Mouse (Mus musculus) cerebellum, adult 9-11 months (tissue): Measurements from ENCODE around the gene Thap2.
A peak's percentile ranks its signal among the peaks of the same experiment; 100 is the strongest.

ENCODE experiments used
- DNase-seq: peaks from one replicate; pipeline ENCODE4 v3.0.0; 2022

Gene Thap2

DNA sequence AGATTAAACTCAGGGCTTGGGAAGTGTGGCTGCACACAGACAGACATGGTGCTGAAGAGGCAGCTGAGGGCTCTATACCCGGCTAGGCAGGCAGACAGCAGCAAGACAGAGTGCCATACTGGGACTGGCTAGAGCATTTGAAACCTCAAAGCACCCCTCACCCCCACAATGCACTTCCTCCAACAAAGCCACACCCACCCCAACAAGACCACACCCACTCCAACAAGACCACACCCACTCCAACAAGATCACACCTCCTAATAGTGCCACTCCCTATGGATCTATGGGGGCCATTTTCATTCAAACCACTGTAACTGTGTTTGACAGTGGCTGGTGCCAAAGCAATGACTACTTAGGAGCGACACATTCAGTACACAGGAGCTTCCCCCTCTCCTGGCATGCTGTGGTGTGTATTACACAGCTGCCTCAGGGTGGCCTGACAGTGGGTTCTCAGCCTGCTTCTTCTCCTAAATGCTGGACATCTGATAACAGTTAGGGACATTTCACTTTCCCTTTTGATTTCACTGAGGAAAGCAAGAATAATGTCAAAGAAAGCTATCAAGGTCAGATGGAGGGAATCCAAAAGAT, 33.3 kb downstream of the Thap2 start:
- no peak for DNase-seq

DNA sequence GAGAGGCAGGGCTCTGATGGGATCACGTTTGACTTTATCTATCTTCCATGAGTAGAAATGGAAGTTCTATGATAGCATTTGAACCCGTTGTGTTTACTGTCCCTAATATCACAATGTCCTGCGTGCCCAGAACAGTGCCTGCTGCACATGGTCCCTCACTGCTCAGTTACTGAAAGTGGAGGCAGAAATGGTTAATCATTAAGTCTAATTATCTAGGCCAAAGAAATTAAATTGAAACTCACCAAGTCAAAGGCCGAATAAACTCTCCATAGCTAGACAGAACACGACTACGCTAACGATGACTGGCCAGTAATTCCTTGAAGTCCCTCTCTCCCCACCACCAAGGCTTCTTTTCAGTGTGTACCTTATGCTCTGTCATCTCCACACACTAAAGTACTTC, 34.7 kb downstream of the Thap2 start:
- no peak for DNase-seq

DNA sequence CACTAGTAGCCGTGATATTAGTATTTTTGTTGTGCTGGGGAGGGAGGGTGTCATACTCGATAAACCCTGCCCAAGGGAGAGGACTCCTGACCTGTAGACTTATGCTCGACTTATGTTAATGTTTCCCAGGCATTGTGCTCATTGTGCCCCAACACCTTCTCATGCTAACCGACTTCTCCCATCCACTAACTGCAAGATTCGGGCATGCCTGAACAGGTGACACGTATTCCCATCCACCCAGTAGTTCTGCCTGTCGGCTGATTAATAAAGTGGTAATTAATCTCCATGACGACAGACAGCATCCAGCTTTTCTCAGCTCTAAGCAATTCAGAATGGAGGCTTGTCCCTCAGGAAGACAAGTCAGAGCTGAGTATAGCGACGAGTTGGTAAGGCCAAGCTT, 35.2 kb downstream of the Thap2 start:
- no peak for DNase-seq

DNA sequence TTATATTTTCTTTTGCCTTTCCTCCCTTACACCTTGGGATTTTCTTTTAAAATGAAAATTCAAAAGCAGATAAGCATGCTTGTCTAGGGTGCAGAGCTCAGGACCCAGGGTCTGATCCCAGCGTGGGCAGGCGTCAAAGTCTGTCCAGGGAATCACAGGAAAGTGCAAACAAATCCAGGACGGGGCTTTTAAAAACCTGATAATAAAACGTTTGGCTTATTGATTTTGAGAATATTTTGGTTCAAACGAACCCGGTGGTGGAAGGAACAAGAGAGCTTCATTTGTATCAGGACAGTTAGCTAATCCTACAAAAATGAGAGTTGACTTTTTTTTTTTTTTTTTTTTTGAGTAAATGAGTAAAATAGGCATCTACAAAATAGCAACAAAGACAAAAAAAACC, 36.1 kb downstream of the Thap2 start:
- DNase-seq, result no peak

DNA sequence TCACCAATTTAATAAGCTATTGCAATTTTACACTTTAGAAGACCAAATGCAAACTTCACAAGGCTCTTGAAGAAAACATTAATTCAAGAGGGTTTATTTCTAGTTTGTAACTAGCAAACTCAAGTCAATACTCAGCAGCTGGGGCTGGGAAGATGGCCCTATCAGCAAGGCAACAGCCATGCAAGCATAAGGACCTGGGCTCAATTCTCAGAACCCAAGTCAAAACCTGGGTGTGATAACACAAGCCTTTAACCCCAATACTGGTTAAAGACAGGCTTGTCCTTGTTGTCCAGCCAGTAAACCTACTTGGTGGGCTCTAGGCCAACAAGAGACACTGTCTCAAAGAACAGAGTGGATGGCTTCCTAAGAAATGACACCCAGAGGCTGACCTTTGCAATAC, 37.8 kb downstream of the Thap2 start:
- no peak for DNase-seq

DNA sequence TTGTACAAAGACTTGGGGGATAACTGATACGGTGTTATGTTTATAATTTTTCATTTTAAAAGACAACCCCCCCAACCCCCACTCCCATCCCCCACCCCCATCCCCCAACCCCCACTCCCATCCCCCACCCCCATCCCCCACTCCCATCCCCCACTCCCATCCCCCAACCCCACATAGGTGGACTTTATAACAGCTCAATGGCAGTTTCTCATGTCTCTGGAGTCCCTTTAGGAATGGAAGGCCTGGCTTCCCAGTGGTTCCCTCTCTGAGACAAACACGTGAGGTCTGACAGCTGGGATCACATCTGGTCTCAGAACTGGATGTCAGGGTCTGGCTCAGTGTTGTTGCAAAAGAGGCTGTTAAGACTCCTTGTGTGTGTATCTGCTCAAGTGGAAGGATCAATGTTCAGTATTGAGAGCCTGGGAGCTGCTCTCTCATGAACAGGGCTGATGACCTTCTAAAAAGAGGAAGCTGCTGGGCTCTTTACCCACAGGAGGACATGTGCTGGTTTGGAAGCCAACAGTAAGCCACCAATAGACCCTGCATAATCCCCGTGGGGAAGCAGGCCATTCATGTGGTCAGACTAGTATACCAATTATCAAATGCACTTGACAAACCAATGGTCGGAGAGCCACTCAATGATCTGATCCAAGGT, 41.3 kb downstream of the Thap2 start:
- DNase-seq, result no peak

DNA sequence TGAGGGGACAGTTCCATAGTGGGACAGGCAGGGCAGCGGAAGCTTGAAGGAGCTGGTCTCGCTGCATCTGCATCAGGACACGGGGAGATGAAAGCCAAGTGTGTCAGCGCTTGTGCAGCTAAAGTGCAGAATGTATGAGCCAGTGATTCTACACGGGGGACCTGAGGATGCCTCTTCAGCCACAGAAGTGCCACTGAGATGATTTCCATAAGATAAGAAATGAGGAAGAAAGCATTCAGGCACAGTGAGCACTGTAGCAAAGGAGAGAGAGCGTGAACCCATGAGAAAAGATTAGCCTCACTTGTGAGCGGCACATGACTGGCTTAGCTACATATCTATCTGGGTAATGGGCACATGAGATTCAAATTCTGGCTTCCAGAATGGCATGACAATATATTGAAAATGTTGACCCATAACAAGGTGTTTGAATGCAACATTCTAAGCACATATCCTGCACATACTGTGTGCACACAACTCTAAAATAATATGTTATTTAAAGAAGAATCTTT, 44.4 kb downstream of the Thap2 start:
- DNase-seq, result no peak

DNA sequence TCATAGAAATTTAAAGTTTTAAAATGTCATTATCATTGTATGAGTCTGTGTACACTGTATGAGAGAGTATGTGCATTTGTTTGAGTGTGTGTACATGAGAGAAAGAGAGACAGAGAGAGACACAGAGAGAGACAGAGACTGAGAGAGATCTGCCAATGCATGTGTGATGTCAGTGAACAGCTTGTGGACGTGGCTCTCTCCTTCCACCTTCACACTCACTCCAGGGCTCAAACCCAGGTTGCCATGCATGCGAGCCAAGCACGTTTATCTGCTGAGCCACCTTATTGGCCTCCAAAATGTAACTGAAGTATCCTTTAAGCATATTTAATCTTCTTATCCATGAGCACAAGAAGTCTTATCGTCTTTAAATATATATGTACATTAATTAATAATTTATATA, 47.3 kb downstream of the Thap2 start:
- no peak for DNase-seq

DNA sequence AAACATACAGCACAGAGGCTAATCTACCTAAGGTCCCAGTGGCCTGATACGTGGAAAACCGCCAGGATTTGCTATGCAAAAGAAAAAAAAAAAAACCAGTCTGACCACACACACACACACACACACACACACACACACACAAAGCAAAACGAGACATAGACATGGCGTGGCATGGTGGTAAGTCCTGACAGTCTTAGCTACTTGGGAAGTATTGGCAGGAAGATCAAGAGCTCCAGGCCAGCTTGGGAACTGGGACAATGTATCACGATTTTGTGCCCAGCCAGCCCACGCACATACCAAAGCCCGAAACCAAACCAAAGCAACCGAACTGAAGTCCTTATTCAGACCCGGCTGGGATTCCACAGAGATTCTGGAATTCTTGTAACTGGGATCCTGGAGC, 50.7 kb downstream of the Thap2 start:
- no peak for DNase-seq

DNA sequence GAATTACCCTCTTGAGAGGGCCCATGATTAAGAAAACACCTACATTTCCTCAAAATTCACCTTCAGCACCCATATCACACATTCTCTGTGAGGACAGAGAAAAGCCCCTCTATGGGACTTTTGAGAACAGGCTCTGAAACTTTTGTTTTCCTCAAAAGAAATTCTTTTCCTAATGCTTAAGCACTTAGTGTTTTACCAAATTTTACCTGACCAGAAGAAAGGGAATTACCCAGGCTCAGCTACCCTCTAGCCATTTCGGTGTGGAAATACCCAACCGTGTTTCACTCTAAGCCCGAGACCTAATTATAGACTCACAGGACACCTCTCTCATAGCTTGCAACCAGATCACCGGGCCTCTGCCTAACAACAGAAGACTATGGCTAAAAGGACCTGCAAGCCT, 51.2 kb downstream of the Thap2 start:
- DNase-seq, result no peak

DNA sequence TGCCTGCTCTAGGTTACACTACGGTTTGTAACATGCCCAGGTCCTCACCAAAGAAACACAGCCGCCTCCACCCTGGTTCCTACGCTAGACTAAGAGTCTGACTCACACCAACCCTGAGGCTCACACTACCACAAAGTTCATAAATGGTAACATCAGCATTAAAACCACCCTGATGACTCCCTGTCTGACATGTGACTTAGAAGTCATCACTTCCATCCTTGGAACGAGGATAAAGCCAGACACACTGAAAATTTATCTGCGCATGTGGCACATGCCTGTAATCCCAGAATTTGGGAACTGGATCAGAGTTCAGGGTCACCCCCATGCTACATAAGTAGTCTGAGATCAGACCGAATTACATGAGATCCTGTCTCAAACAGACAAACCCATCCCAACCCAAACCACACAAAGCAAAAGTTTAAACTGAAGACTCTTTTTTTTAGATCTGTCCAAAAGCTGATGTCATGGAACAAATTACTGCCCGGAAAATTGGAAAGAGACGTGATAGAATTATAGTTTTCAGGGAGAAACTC, 51.8 kb downstream of the Thap2 start:
- no peak for DNase-seq

DNA sequence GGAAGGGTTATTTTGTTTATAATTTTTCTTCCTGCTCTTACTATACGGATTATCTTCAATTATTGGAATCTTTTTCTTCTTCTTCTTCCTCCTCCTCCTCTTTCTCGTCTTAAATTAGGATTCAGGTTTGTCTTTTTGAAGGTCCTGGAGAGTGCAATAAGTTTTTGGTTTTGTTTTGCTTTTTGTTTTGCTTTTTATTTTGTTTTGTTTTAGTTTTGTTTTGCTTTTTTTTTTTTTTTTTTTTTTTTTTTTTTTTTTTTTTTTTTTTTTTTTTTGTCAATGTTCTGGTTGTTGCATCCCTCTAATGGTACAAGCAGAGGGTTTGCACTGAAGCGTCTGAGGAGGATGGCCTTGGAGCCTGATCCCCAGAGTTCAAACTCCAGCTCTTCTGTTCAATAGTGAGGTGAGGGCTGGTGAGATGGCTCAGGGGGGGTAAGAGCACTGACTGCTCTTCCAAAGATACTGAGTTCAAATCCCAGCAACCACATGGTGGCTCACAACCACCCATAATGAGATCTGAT, 55.2 kb downstream of the Thap2 start:
- no peak for DNase-seq

DNA sequence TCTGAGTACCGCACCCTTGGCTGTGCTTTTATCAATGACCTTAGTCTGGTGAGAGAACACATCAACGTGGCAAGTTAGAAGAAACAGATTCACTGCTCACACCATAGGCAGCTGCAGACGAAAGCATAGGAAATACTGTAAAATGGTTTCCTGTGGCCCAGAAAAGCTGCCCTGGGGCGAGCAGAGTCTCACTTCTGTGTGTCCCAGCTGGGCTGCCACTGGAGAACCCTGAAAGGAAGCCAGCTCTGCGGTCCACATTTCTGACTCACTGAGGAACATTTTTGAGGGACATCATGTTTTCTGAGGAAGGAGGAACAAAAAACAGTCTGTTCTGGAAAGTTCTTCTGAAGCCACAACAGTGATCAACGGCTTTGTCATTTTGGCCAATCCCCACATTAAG, 55.7 kb downstream of the Thap2 start:
- DNase-seq, result no peak

DNA sequence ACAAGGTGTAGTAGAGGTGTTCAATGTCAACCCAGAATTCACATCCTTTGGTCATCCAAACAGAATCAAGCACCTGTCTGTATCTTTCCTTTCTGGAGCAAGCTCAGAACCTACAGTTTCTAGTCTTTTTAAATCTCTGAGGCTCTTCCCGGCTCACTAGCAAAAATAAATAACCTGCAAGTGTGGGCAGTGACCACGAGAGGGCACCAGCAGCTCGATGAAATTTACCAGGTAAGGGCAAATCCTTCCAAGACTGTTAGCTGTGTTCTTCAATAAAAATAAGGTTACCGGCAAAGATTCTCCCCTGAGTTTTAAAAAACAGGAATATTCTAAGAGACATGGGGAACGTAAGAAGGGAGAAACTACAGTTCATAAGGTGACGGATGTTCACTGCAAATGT, 60.9 kb downstream of the Thap2 start:
- DNase-seq, result peak; percentile 58

DNA sequence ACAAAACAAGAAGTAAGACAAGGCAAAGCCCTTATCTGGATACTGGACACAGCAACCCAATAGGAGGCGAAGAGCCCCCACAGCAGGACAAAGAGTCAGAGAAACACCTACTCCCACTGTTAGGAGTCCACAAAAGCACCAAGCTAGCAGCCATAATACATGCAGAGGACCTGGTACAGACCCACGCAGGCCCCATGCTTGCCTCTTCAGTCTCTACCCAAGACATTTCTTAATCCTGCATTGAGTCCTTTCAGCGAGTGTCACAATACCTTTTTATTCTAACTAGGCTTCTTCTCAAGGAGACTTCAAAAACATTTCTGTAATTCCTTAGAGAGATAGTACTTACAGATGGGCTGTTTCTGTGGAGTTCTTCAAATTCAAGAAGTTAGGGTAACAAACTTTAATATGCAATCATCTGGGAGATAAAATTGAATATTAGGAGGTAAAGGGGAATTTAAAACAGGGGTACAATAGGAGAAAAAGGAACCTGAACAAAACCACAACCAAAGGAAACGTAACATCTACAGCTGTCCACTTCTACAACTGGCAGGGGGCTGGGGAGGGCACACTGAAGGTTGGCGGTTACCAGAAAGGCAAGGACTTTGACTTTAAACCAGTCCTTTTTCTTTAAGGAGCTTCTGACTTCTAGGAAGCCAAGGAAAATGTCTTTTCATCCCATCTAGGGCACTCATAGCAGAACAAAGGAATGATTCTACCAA, 62.8 kb downstream of the Thap2 start:
- no peak for DNase-seq
